Mouse (Mus musculus) C2C12 (cell line): ENCODE measurements around the gene Tomm70a.

Experiments
- CEBPB ChIP-seq: IDR thresholded peaks from one replicate; pipeline ENCODE4 v1.6.1; 2011; ENCODE audit warnings: low read depth, mild to moderate bottlenecking, control low read depth, moderate library complexity
- CTCF ChIP-seq: IDR thresholded peaks from one replicate; pipeline ENCODE4 v1.5.1; 2011; ENCODE audit not compliant: control insufficient read depth, insufficient read depth, insufficient read length
- FOSL1 ChIP-seq: IDR thresholded peaks from one replicate; pipeline ENCODE4 v1.8.0; 2011; ENCODE audit warnings: mild to moderate bottlenecking, low read length; ENCODE audit not compliant: poor library complexity, insufficient read depth, severe bottlenecking
- MAX ChIP-seq: IDR thresholded peaks from one replicate; pipeline ENCODE4 v1.6.1; 2011; ENCODE audit warnings: mild to moderate bottlenecking, control low read depth
- MYOD1 ChIP-seq: IDR thresholded peaks from one replicate; pipeline ENCODE4 v1.6.1; 2011; ENCODE audit warnings: low read depth; ENCODE audit not compliant: control insufficient read depth, insufficient read length
- MYOG ChIP-seq: IDR thresholded peaks from one replicate; pipeline ENCODE4 v1.6.1; 2011; ENCODE audit not compliant: control insufficient read depth, insufficient read length; ENCODE audit errors: extremely low read depth
- USF1 ChIP-seq: IDR thresholded peaks from one replicate; pipeline ENCODE4 v1.6.1; 2011; ENCODE audit warnings: low read depth, mild to moderate bottlenecking, control low read depth, moderate library complexity

GRCm38 (mm10) chr16:57126268-57126667 is 4.8 kb downstream of the Tomm70a start:
- TF ChIP-seq CTCF (no peak), USF1 (no peak), MYOD1 (no peak), CEBPB (no peak), MYOG (no peak), MAX (no peak), FOSL1 (no peak)
